Mouse (Mus musculus) CD4-positive helper T cell, adult 2 months (primary cell): Measurements from ENCODE around the gene Zfyve27.

ENCODE experiments used
- DNase-seq: peaks from one replicate; pipeline ENCODE4 v3.0.0-alpha.2; 2012; ENCODE audit warnings: low read depth, missing footprints, low spot score

The Zfyve27 gene

GRCm38 (mm10) chr19:42237602-42238340 is 74.0 kb downstream of the Zfyve27 start:
- no peak for DNase-seq

- DNase-seq = no peak
Measured at GRCm38 (mm10) chr19:42238341-42238715, 74.6 kb downstream of the Zfyve27 start.

DNA sequence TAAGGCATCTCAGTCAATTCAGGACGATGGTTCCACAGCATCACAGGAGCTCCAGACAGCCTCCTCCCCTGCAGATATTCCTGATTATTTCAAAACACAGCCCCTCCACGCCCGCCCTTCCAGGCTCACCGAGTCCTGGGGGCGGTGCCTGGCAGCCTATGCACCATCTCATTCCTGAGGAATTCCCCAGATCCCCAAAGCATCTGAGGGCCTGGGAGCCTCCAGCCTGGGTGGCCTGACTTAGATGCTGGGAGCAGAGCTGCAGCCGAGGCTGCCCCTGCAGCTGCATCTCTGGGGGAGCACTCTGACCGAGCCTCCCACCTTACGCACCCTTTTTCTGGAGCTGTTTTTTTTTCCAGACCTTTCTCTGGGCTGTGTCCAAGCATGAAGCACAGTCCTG is 77.1 kb downstream of the Zfyve27 start:
- DNase-seq = no peak

- no peak for DNase-seq
Measured at GRCm38 (mm10) chr19:42243401-42243800, 79.7 kb downstream of the Zfyve27 start.
